Mouse (Mus musculus) stomach, postnatal 0 days (tissue): ENCODE measurements around the gene Gorasp1. TPM values are rescaled to one million over a fixed set of nuclear protein-coding genes. Genes with fewer than 3 reads are reported as not detected.
A peak's percentile ranks its signal among the peaks of the same experiment; 100 is the strongest.

Experiments used
- ATAC-seq: fragments of 200-750 bp; cut with Nextera tagmentation; 2 replicates; pipeline ENCODE4 v1.8.0; 2017; ENCODE audit not compliant: low FRiP score, low TSS enrichment
- DNase-seq: peaks from one replicate; pipeline ENCODE4 v3.0.0-alpha.2; 2016; ENCODE audit warnings: low spot score
- H3K27ac ChIP-seq: fragments of 300-500 bp; sonication (generic); replicated peaks from 2 replicates; pipeline ENCODE4 v1.5.1; 2014; ENCODE audit warnings: mild to moderate bottlenecking, control low read depth
- H3K27me3 ChIP-seq: fragments of 300-500 bp; sonication (generic); 2 replicates; pipeline ENCODE4 v1.6.1; 2014; ENCODE audit warnings: low read length; ENCODE audit not compliant: control insufficient read depth, insufficient read depth
- H3K36me3 ChIP-seq: fragments of 300-500 bp; sonication (generic); 2 replicates; pipeline ENCODE4 v1.6.1; 2014; ENCODE audit warnings: low read length, mixed read lengths; ENCODE audit not compliant: control insufficient read depth, insufficient read depth
- H3K4me1 ChIP-seq: fragments of 300-500 bp; sonication (generic); replicated peaks from 2 replicates; pipeline ENCODE4 v1.6.1; 2014; ENCODE audit warnings: antibody characterized with exemption; ENCODE audit not compliant: control insufficient read depth, insufficient read depth
- H3K4me2 ChIP-seq: fragments of 300-500 bp; sonication (generic); replicated peaks from 2 replicates; pipeline ENCODE4 v1.6.1; 2014; ENCODE audit warnings: low read depth, mild to moderate bottlenecking, control low read depth, moderate library complexity
- H3K4me3 ChIP-seq: fragments of 300-500 bp; sonication (generic); 2 replicates; pipeline ENCODE4 v1.5.1; 2014; ENCODE audit warnings: low read depth, low read length, control low read depth
- H3K9ac ChIP-seq: fragments of 300-500 bp; sonication (generic); 2 replicates; pipeline ENCODE4 v1.6.1; 2014; ENCODE audit warnings: mild to moderate bottlenecking, low read length, control low read depth, mixed read lengths
- H3K9me3 ChIP-seq: fragments of 300-500 bp; sonication (generic); 2 replicates; pipeline ENCODE4 v1.6.1; 2016; ENCODE audit warnings: low read length; ENCODE audit not compliant: control insufficient read depth
- CTCF ChIP-seq: IDR thresholded peaks from 2 replicates; pipeline ENCODE4 v1.5.1; 2016; ENCODE audit warnings: antibody characterized with exemption, low read depth, mild to moderate bottlenecking, moderate library complexity
- EP300 ChIP-seq: optimal IDR thresholded peaks from 2 replicates; pipeline ENCODE3; 2016; ENCODE audit warnings: antibody characterized with exemption
- WGBS: fragments of 180-500 bp; shearing (Covaris S2); extraction: QIAGEN DNeasy Blood & Tissue Kit; methylation state at CpG from one replicate; pipeline ENCODE4 v1.1.7; 2014; 5-methylcytosine and 5-hydroxymethylcytosine counted together
- polyA plus RNA-seq: library from polyadenylated mRNA; unstranded; fragments of >200 nt; fragmentation: Nextera tagmentation; extraction: Ambion mirVana; gene quantifications from 2 replicates; pipeline ENCODE4 v1.2.1, GENCODE M21; 2015

Gorasp1 gene
- polyA plus RNA-seq, 1 experiment from 2014 or later = 17.8 TPM

- DNase-seq = no peak
- Histone ChIP-seq H3K36me3 (no peaks in the 10 kb centered on the region), H3K4me3 (no peak overlapping the region), H3K4me2 (no peak overlapping the region), H3K9ac (no peak overlapping the region), H3K4me1 (no peaks in the 10 kb centered on the region), H3K27ac (no peak overlapping the region), H3K9me3 (no peaks in the 10 kb centered on the region), H3K27me3 (no peaks in the 10 kb centered on the region)
- WGBS = 39% methylated on average over 4 of the region's 4 CpGs
- no peak for TF ChIP-seq CTCF
- TF ChIP-seq EP300 = no peak
- ATAC-seq = no peak
Measured at GRCm38 (mm10) chr9:119962216-119962615, 24.9 kb upstream of the Gorasp1 start.

- Histone ChIP-seq H3K27me3 (no peaks in the 10 kb centered on the region), H3K9me3 (no peaks in the 10 kb centered on the region), H3K27ac (no peak overlapping the region), H3K36me3 (no peaks in the 10 kb centered on the region), H3K4me3 (no peak overlapping the region), H3K4me1 (no peaks in the 10 kb centered on the region), H3K4me2 (no peak overlapping the region), H3K9ac (no peak overlapping the region)
- no peak for DNase-seq
- whole genome bisulfite sequencing = 77% methylated on average over 9 of the region's 9 CpGs
- ATAC-seq = no peak
- TF ChIP-seq EP300 (no peak), CTCF (no peak)
Measured at GRCm38 (mm10) chr9:119958835-119959234, 21.5 kb upstream of the Gorasp1 start.

GRCm38 (mm10) chr9:119951388-119951787 lies 14.0 kb upstream of the Gorasp1 start:
- TF ChIP-seq EP300 (no peak), CTCF (no peak)
- Histone ChIP-seq H3K27ac (no peak overlapping the region), H3K4me2 (no peak overlapping the region), H3K4me3 (no peak overlapping the region), H3K27me3 (no peaks in the 10 kb centered on the region), H3K36me3 (no peaks in the 10 kb centered on the region), H3K4me1 (no peaks in the 10 kb centered on the region), H3K9me3 (no peaks in the 10 kb centered on the region), H3K9ac (no peak overlapping the region)
- no peak for ATAC-seq
- WGBS = 78% methylated on average over 9 of the region's 9 CpGs
- no peak for DNase-seq

- Histone ChIP-seq H3K36me3 (no peaks in the 10 kb centered on the region), H3K27ac (no peak overlapping the region), H3K9ac (no peak overlapping the region), H3K4me3 (no peak overlapping the region), H3K9me3 (no peaks in the 10 kb centered on the region), H3K27me3 (no peaks in the 10 kb centered on the region), H3K4me1 (no peaks in the 10 kb centered on the region), H3K4me2 (no peak overlapping the region)
- no peak for DNase-seq
- no peak for TF ChIP-seq EP300
- no peak for TF ChIP-seq CTCF
- WGBS = 41% methylated on average over 6 of the region's 6 CpGs
- ATAC-seq = no peak
Measured at GRCm38 (mm10) chr9:119950434-119950833, 13.1 kb upstream of the Gorasp1 start.

- WGBS = 40% methylated on average over 3 of the region's 3 CpGs
- Histone ChIP-seq H3K4me1 (no peaks in the 10 kb centered on the region), H3K4me3 (no peak overlapping the region), H3K4me2 (no peak overlapping the region), H3K36me3 (no peaks in the 10 kb centered on the region), H3K27ac (no peak overlapping the region), H3K27me3 (no peaks in the 10 kb centered on the region), H3K9me3 (no peaks in the 10 kb centered on the region), H3K9ac (no peak overlapping the region)
- DNase-seq (no peak), ATAC-seq (no peak)
- TF ChIP-seq CTCF (no peak), EP300 (no peak)
Measured at GRCm38 (mm10) chr9:119948804-119949203, 11.4 kb upstream of the Gorasp1 start.

GRCm38 (mm10) chr9:119945173-119945900 lies 8.0 kb upstream of the Gorasp1 start:
- Histone ChIP-seq H3K9me3 (no peaks in the 10 kb centered on the region), H3K4me2 (no peak overlapping the region), H3K27me3 (no peaks in the 10 kb centered on the region), H3K36me3 (no peaks in the 10 kb centered on the region), H3K9ac (no peak overlapping the region), H3K4me3 (no peak overlapping the region), H3K27ac (no peak overlapping the region), H3K4me1 (no peaks in the 10 kb centered on the region)
- TF ChIP-seq EP300 (no peak), CTCF (peak; percentile 69)
- WGBS = 63% methylated on average over 12 of the region's 12 CpGs
- 0 out of 2 replicates have a peak, but pooled peaks have one; percentile 28 for ATAC-seq
- DNase-seq = no peak
